Mouse (Mus musculus): ENCODE data around the gene Abcf1.

Abcf1 gene

GRCm38 (mm10) chr17:35920384-35920783, 49.2 kb downstream of the Abcf1 start:
- DNase-seq (ENCODE audit: low read depth, low spot score): no peak

GRCm38 (mm10) chr17:35919864-35920301, 49.7 kb downstream of the Abcf1 start:
- no peak for DNase-seq (ENCODE audit: low read depth, low spot score)

DNA sequence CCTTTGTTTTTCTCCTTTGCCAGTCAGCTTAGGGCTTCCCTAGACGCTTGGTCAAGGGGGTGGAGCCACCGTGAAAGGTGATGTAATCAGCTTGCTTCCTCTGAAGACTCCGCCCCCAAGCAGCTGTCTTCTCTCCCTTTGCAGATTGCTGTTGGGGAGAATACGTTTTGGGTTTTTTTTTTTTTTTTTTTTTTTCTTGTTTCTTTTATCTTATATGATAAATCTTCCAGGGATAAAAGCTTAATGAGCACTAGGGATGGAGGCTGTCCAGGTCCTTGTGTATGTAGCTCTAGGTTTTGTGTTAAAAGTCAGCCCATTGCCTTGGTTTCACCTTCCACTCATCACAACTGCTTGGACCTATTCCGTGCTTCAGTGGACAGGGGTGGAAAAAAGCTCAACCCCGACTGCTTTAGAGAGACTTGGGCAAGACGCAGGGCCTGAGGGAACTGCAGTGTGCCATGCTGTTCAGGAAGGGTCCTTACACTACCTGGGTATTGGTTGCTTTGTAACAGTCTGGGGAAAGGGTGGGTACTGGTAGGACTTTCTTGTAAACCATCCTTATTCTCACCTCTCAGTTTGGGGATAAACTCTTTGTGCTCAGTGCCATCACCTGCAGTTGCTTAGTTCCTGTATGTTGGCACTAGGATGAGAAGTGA, 50.4 kb downstream of the Abcf1 start:
- peak; percentile 96 for DNase-seq (ENCODE audit: low read depth, low spot score)

GRCm38 (mm10) chr17:35918276-35919059, 51.1 kb downstream of the Abcf1 start:
- no peak for DNase-seq (ENCODE audit: low read depth, low spot score)

- DNase-seq (ENCODE audit: low read depth, low spot score): peak; percentile 83
Measured at GRCm38 (mm10) chr17:35917463-35918251, 51.9 kb downstream of the Abcf1 start.

- no peak for DNase-seq (ENCODE audit: low read depth, low spot score)
Measured at GRCm38 (mm10) chr17:35917143-35917462, 52.5 kb downstream of the Abcf1 start.

DNA sequence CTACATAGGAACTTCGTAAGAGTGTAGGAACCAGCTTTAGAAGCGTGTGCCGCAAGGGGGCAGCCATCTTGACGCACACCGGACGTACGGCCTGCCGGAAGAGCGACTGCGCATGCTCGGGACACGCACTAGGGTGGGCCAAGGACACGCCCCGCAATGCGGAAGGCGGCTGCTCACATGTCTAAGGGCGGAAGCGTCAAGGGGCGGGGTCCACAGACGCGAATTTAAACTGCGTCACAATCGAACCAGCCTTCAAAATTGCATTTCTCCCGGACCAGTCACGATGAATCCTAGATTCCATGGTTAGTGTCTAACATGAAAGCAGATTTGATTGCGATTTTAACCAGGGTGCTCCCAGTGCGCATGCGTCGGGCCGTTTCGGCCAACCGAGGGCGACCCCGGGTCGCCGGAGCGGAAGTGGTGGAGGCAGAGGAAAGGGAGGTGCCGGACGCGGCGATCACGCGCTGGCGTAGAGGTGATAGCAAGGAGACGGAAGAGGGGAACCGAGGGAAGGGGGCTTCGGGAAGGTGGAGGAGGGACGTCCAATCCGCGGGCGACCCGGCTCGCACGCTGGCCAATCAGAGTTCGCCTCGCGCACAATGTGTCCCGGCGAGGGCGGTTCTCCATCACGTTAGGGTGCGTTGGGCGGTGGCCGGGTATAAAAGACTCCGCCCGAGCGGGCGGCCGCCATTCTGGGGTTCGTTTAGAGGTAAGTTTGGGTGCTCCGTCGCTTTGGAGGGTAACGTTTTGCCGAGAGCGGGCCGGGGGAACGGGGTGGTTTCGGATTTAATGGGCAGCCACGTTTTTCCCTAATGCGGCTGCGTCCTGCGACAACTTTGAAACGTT, 53.0 kb downstream of the Abcf1 start, which contains the start of the genes Mrps18b and Ppp1r10:
Mrps18b (minus strand) TSS at position 93 of the 846 bp plus-strand sequence.
Ppp1r10 (plus strand) TSS at position 138 of the 846 bp plus-strand sequence.
- DNase-seq (ENCODE audit: low read depth, low spot score): peak; percentile 99

- DNase-seq (ENCODE audit: low read depth, low spot score): no peak
Measured at GRCm38 (mm10) chr17:35915538-35916296, 53.8 kb downstream of the Abcf1 start.

- DNase-seq (ENCODE audit: low read depth, low spot score): no peak
Measured at GRCm38 (mm10) chr17:35914975-35915374, 54.6 kb downstream of the Abcf1 start.

DNA sequence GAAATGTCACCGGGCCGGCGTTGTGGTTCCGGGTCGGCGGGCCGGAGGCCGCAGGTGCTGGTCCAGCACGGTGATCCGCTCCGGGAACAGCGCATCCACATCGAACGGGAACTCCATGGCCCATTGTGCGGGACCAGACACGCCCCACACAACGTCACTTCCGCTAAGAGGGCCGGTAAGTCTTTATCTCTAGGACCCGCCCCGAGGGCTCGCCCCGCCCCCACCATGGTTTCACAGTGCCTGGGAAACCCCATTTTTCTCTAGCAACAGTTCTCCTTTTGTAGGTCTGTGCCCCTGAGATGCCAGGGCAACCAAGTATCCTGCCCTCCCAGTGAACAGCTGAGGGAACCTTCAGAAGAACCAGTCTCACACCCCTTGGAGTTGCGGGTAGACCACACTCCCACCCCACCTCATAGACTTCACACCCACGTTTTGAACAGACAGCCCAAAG, 59.6 kb downstream of the Abcf1 start, which contains the start of gene Atat1:
Atat1 (minus strand) TSS at position 157 of the 451 bp plus-strand sequence.
- peak; percentile 83 for DNase-seq (ENCODE audit: low read depth, low spot score)

DNA sequence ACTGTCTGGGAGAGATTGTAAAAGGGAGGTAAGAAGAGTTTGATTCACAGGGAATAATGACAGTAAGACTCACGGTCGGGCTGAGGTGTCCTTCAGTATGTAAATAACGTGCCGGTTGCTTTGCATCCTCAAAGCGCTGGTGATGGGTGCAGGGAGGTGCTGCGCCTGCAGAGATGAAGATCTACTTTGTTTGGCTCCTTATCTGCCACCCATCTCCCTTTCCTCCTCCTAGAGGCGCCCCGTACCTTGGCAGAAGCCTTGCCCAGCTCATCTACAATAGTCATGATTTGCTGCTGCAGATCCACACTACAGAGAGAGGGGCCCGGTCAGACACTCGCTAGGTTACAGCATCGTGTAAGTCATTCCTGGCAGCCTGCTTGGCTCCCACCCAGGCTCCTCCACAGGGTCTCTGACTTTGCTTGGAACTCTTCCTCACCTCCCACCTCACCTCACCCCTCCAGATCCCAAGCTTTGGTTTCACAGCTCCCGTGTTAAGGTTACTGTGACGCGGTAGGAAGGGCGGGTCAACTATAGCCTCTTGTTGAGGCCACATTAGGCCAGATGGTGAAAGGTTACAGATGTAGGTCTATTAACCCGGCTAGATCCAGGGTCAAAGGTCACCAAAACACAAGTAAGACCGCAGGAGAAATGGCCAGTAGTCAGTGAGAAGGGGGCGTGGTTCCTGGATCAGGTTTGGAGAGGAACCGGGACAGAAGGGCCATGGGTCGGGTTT, 60.2 kb downstream of the Abcf1 start:
- no peak for DNase-seq (ENCODE audit: low read depth, low spot score)

- DNase-seq (ENCODE audit: low read depth, low spot score): no peak
Measured at GRCm38 (mm10) chr17:35907609-35908008, 62.0 kb downstream of the Abcf1 start.
